Mouse (Mus musculus): Measurements from ENCODE around the gene Galnt5. TPM values are rescaled to one million over a fixed set of nuclear protein-coding genes. Genes with fewer than 3 reads are reported as not detected.

Galnt5 gene
- polyA plus RNA-seq (2016; fragmentation: Nextera tagmentation; extraction: Ambion mirVana) = 0.17 and 0.42 TPM in 2 replicates

DNA sequence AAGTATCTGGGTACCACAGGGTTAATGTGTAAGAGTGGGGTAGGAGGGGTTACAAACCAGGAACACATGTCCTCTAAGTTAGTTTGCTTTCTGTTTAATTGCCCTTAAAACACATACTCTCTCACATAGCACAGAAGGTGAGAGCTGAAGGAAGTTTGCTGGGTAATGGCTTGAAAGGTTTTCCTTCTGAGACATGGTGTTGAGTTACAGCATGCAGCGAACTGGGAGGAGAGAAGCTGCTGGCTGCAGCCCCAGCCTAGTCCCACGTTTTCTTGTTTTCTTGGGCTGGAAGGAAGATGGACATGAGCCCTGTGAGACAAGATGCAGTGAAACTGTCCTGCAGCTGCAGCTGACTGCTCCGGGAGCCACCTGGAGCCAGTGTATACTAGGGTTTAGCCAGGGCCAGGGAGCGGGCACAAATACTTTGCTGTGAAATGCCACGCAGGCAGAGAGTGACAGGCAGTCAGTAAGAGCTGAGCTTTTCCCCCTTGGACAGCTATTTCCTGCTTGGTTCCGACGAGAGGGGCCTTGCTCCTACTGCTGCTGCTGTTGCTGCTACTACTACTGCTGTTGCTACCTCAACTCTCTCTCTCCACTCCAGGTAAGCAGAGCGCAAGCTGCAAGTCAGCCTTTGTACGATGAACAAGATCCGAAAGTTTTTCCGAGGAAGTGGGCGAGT, at the start of gene Galnt5:
Galnt5 (plus strand) TSS at position 133 of the 679 bp plus-strand sequence.
- no peak for ATAC-seq (ENCODE audit: low FRiP score, low read depth)
- H3K9ac ChIP-seq (replicated peaks) = no peak within 1 kb of the TSS
- H3K4me2 ChIP-seq (replicated peaks) = no peak within 1 kb of the TSS
- no peaks in the 10 kb centered on the region for H3K9me3 ChIP-seq
- no peaks in the 10 kb centered on the region for H3K27me3 ChIP-seq
- no peaks in the 10 kb centered on the region for H3K36me3 ChIP-seq
- no peak within 1 kb of the TSS for H3K4me3 ChIP-seq
- H3K27ac ChIP-seq (replicated peaks) = no peak within 1 kb of the TSS
- H3K4me1 ChIP-seq = no peaks in the 10 kb centered on the region
- 63% methylated on average over 12 of the region's 12 CpGs for WGBS

- Histone ChIP-seq H3K4me2 (replicated peaks) (no peak overlapping the region), H3K4me3 (no peak overlapping the region), H3K27ac (replicated peaks) (no peak overlapping the region), H3K36me3 (no peaks in the 10 kb centered on the region), H3K9me3 (no peaks in the 10 kb centered on the region), H3K4me1 (no peaks in the 10 kb centered on the region), H3K27me3 (no peaks in the 10 kb centered on the region), H3K9ac (replicated peaks) (no peak overlapping the region)
- ATAC-seq (ENCODE audit: low FRiP score, low read depth) = no peak
- WGBS = 55% methylated on average over 2 of the region's 2 CpGs
Observed at GRCm38 (mm10) chr2:57951620-57952019, 46.1 kb upstream of the Galnt5 start.

GRCm38 (mm10) chr2:57960786-57961185, 36.9 kb upstream of the Galnt5 start:
- 81% methylated on average over 5 of the region's 5 CpGs for WGBS
- Histone ChIP-seq H3K4me3 (no peak overlapping the region), H3K4me2 (replicated peaks) (no peak overlapping the region), H3K9me3 (no peaks in the 10 kb centered on the region), H3K27ac (replicated peaks) (no peak overlapping the region), H3K27me3 (no peaks in the 10 kb centered on the region), H3K4me1 (no peaks in the 10 kb centered on the region), H3K36me3 (no peaks in the 10 kb centered on the region), H3K9ac (replicated peaks) (no peak overlapping the region)
- no peak for ATAC-seq (ENCODE audit: low FRiP score, low read depth)

DNA sequence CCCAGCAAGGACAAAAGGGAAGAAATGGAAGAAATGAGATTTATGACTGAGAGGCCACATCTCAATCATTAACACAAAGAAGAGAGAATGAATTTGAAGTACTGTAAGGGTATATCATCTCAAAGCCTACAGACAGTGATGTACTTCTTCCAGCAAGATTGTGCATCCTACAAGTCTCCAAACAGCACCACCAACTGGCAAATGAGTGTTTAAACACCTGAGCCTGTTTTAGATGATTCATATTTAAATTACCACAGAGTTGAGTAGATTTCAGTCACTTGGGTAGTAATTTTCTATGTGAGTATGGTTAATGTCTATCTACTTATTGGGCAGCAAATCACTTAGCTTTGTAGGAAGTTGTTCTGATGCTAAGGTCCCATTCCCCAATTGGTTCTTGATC, 15.4 kb upstream of the Galnt5 start:
- no peak overlapping the region for H3K4me3 ChIP-seq
- H3K36me3 ChIP-seq = no peaks in the 10 kb centered on the region
- H3K4me2 ChIP-seq (replicated peaks) = no peak overlapping the region
- no peaks in the 10 kb centered on the region for H3K27me3 ChIP-seq
- no peak for ATAC-seq (ENCODE audit: low FRiP score, low read depth)
- H3K9me3 ChIP-seq = no peaks in the 10 kb centered on the region
- no peaks in the 10 kb centered on the region for H3K4me1 ChIP-seq
- H3K9ac ChIP-seq (replicated peaks) = no peak overlapping the region
- H3K27ac ChIP-seq (replicated peaks) = no peak overlapping the region

- no peaks in the 10 kb centered on the region for H3K27me3 ChIP-seq
- H3K27ac ChIP-seq (replicated peaks) = no peak overlapping the region
- H3K36me3 ChIP-seq = no peaks in the 10 kb centered on the region
- no peak overlapping the region for H3K9ac ChIP-seq (replicated peaks)
- WGBS = 90% methylated on average over 2 of the region's 2 CpGs
- H3K9me3 ChIP-seq = no peaks in the 10 kb centered on the region
- H3K4me1 ChIP-seq = no peaks in the 10 kb centered on the region
- ATAC-seq (ENCODE audit: low FRiP score, low read depth) = no peak
- H3K4me2 ChIP-seq (replicated peaks) = no peak overlapping the region
- H3K4me3 ChIP-seq = no peak overlapping the region
Observed at GRCm38 (mm10) chr2:57991084-57991483, 6.6 kb upstream of the Galnt5 start.

- WGBS = 85% methylated on average over 3 of the region's 3 CpGs
- Histone ChIP-seq H3K4me2 (replicated peaks) (no peak overlapping the region), H3K27ac (replicated peaks) (no peak overlapping the region), H3K27me3 (no peaks in the 10 kb centered on the region), H3K4me3 (no peak overlapping the region), H3K36me3 (no peaks in the 10 kb centered on the region), H3K9ac (replicated peaks) (no peak overlapping the region), H3K4me1 (no peaks in the 10 kb centered on the region), H3K9me3 (no peaks in the 10 kb centered on the region)
- ATAC-seq (ENCODE audit: low FRiP score, low read depth) = no peak
Observed at GRCm38 (mm10) chr2:58001497-58001896, 3.8 kb downstream of the Galnt5 start.

- ATAC-seq (ENCODE audit: low FRiP score, low read depth) = no peak
- Histone ChIP-seq H3K9me3 (no peaks in the 10 kb centered on the region), H3K27me3 (no peaks in the 10 kb centered on the region), H3K9ac (replicated peaks) (no peak overlapping the region), H3K27ac (replicated peaks) (no peak overlapping the region), H3K36me3 (no peaks in the 10 kb centered on the region), H3K4me2 (replicated peaks) (no peak overlapping the region), H3K4me3 (no peak overlapping the region), H3K4me1 (no peaks in the 10 kb centered on the region)
- 89% methylated on average over 5 of the region's 5 CpGs for WGBS
Observed at GRCm38 (mm10) chr2:58007081-58007480, 9.4 kb downstream of the Galnt5 start.

GRCm38 (mm10) chr2:58023556-58023955, 25.9 kb downstream of the Galnt5 start:
- WGBS = 91% methylated on average over 6 of the region's 6 CpGs
- ATAC-seq (ENCODE audit: low FRiP score, low read depth) = no peak

GRCm38 (mm10) chr2:58026740-58027139, 29.1 kb downstream of the Galnt5 start:
- Histone ChIP-seq H3K27me3 (peaks cover 5% of the 10 kb centered on the region; the same call in 1 of the 2 replicates), H3K27ac (replicated peaks) (no peak overlapping the region), H3K4me3 (no peak overlapping the region), H3K36me3 (no peaks in the 10 kb centered on the region), H3K4me1 (no peaks in the 10 kb centered on the region), H3K9ac (replicated peaks) (no peak overlapping the region), H3K9me3 (no peaks in the 10 kb centered on the region), H3K4me2 (replicated peaks) (no peak overlapping the region)
- 84% methylated on average over 5 of the region's 5 CpGs for WGBS
- ATAC-seq (ENCODE audit: low FRiP score, low read depth) = no peak

More at GRCm38 (mm10) chr2:58023556-58023955, 25.9 kb downstream of the Galnt5 start:
- no peaks in the 10 kb centered on the region for H3K27me3 ChIP-seq
- no peaks in the 10 kb centered on the region for H3K36me3 ChIP-seq
- H3K4me2 ChIP-seq (replicated peaks) = no peak overlapping the region
- H3K27ac ChIP-seq (replicated peaks) = no peak overlapping the region
- H3K9me3 ChIP-seq = no peaks in the 10 kb centered on the region
- H3K4me3 ChIP-seq = no peak overlapping the region
- H3K9ac ChIP-seq (replicated peaks) = no peak overlapping the region
- H3K4me1 ChIP-seq = no peaks in the 10 kb centered on the region

DNA sequence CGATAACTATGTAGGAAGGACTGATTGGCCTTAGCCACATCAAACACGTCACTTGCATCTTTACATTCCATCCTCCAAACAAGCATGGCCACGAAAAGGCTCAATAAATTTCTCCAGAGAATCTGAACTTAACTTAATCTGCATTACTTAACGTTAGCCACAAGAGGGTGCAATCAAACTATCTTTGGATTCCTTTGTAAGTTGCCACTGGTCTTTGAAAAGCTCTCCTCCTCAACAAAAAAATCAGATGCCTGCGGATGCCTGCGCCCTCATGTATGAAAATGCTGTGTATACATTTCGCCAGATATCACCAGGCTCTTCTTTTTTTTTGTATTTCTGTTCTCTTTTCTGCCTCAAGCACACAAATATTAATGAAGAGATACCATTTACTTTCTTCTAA, 31.7 kb downstream of the Galnt5 start:
- Histone ChIP-seq H3K9me3 (no peaks in the 10 kb centered on the region), H3K4me3 (no peak overlapping the region), H3K27me3 (peaks cover 5% of the 10 kb centered on the region; the same call in 1 of the 2 replicates), H3K9ac (replicated peaks) (no peak overlapping the region), H3K27ac (replicated peaks) (no peak overlapping the region), H3K4me2 (replicated peaks) (no peak overlapping the region), H3K36me3 (no peaks in the 10 kb centered on the region), H3K4me1 (no peaks in the 10 kb centered on the region)
- no peak for ATAC-seq (ENCODE audit: low FRiP score, low read depth)
- WGBS = 28% methylated on average over 7 of the region's 7 CpGs

DNA sequence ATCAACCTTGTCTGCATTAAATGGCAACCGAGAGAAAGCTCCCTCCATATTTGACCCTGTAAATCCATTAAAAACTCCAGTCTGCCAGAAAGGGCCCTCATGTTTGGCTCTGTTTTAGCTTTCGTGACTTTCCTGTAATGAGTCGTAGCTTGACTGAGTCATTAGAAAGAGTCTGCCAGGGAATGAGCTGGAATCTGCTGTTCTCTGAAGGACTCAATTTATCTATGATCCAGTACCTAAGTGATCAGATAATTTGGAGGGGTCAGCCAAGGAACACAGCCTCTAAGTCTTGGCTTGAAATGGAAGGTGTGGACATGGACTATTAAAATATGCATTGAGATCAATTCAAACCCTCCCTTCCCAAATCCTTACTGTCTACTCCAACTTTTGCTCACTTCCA, 33.7 kb downstream of the Galnt5 start:
- Histone ChIP-seq H3K27me3 (peaks cover 12% of the 10 kb centered on the region), H3K36me3 (no peaks in the 10 kb centered on the region), H3K27ac (replicated peaks) (no peak overlapping the region), H3K4me3 (no peak overlapping the region), H3K4me2 (replicated peaks) (no peak overlapping the region), H3K9me3 (no peaks in the 10 kb centered on the region), H3K4me1 (no peaks in the 10 kb centered on the region), H3K9ac (replicated peaks) (no peak overlapping the region)
- WGBS = 88% methylated on average over 3 of the region's 3 CpGs
- ATAC-seq (ENCODE audit: low FRiP score, low read depth) = no peak

DNA sequence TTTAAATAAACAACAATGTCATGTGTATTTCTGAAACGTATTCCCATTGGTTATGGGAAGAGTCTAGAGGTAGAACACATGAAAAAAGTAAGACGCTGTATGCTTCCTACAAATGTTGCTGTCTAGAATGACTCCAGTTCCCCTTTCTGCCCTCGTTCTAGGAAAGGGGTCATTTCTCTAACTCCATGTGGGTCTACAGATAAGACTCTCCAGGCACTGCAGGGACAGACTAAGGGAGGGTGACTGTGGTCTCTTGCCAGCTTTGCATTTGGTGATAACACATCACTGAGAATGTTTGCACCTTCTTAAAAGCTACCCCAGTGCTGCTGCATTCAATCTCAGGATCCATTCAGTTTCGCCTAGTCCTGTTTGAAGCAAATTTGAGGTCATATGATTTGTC, 38.0 kb downstream of the Galnt5 start:
- H3K9me3 ChIP-seq = no peaks in the 10 kb centered on the region
- H3K9ac ChIP-seq (replicated peaks) = no peak overlapping the region
- 88% methylated on average over 4 of the region's 4 CpGs for WGBS
- no peak overlapping the region for H3K27ac ChIP-seq (replicated peaks)
- H3K27me3 ChIP-seq = peaks cover 11% of the 10 kb centered on the region
- H3K4me3 ChIP-seq = no peak overlapping the region
- no peak for ATAC-seq (ENCODE audit: low FRiP score, low read depth)
- H3K36me3 ChIP-seq = no peaks in the 10 kb centered on the region
- no peak overlapping the region for H3K4me2 ChIP-seq (replicated peaks)
- no peaks in the 10 kb centered on the region for H3K4me1 ChIP-seq

DNA sequence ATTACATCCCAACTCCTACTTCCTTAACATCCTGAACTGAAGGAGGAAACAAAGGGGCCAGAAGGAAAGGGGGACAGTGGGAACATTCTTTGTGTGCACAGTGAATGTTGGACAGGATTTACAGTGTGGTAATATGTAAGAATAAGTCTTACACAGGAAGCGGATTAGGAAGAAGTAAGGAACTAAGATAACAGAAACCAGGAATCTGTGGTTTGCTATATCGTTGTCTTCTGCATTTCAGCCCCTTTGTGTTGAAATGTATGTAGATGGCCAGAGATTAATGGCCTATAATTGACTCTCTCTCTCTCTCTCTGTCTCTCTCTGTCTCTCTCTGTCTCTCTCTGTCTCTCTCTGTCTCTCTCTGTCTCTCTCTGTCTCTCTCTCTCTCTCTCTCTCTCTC, 39.2 kb downstream of the Galnt5 start:
- Histone ChIP-seq H3K9ac (replicated peaks) (no peak overlapping the region), H3K4me1 (no peaks in the 10 kb centered on the region), H3K4me2 (replicated peaks) (no peak overlapping the region), H3K36me3 (no peaks in the 10 kb centered on the region), H3K4me3 (no peak overlapping the region), H3K27ac (replicated peaks) (no peak overlapping the region), H3K27me3 (peaks cover 12% of the 10 kb centered on the region), H3K9me3 (no peaks in the 10 kb centered on the region)
- 91% methylated on average over 2 of the region's 2 CpGs for WGBS
- no peak for ATAC-seq (ENCODE audit: low FRiP score, low read depth)
